Mouse (Mus musculus): Measurements from ENCODE around the gene Plekha4. TPM values are rescaled to one million over a fixed set of nuclear protein-coding genes. Genes with fewer than 3 reads are reported as not detected.

Plekha4 gene
- 5.7 TPM for polyA plus RNA-seq (2014; fragmentation: Illumina TruSeq; extraction: RNeasy Lipid Tissue Mini Kit (QIAGEN cat#74804); ENCODE audit: insufficient read depth, low read depth, low replicate concordance)

GRCm38 (mm10) chr7:45525809-45526473, at the start of gene Plekha4, which contains the start of gene Ppp1r15a:
TSS of gene Plekha4 (plus strand) at chr7:45526330.
TSS of gene Ppp1r15a (minus strand) at chr7:45526268.

GRCm38 (mm10) chr7:45481374-45481927, 44.7 kb upstream of the Plekha4 start, which contains the start of gene Tulp2:
TSS of gene Tulp2 (plus strand) at chr7:45481877.

GRCm38 (mm10) chr7:45486761-45487415, 39.2 kb upstream of the Plekha4 start, which contains the start of gene Gm45808:
TSS of gene Gm45808 (minus strand) at chr7:45486811.

GRCm38 (mm10) chr7:45488293-45489204, 37.6 kb upstream of the Plekha4 start, which contains the start of gene Dhdh:
TSS of gene Dhdh (minus strand) at chr7:45488805.

GRCm38 (mm10) chr7:45509912-45510787, 16.0 kb upstream of the Plekha4 start, which contains the start of gene Nucb1:
TSS of gene Nucb1 (minus strand) at chr7:45510406.

GRCm38 (mm10) chr7:45554744-45555143, 28.6 kb downstream of the Plekha4 start, which contains the start of gene Hsd17b14:
TSS of gene Hsd17b14 (plus strand) at chr7:45554893.

GRCm38 (mm10) chr7:45570103-45570741, 44.1 kb downstream of the Plekha4 start, which contains the start of gene Bcat2:
TSS of gene Bcat2 (plus strand) at chr7:45570153.

Other genes with a start within 250 kb of the Plekha4 start
- not detected for gene Slc6a21, start 248.8 kb upstream of the Plekha4 start, polyA plus RNA-seq (2014; fragmentation: Illumina TruSeq; extraction: RNeasy Lipid Tissue Mini Kit (QIAGEN cat#74804); ENCODE audit: insufficient read depth, low read depth, low replicate concordance)
- 26.8 TPM for gene Trpm4, start 192.6 kb upstream of the Plekha4 start, polyA plus RNA-seq (2014; fragmentation: Illumina TruSeq; extraction: RNeasy Lipid Tissue Mini Kit (QIAGEN cat#74804); ENCODE audit: insufficient read depth, low read depth, low replicate concordance)
- 4.6 TPM for gene Hrc, start 191.0 kb upstream of the Plekha4 start, polyA plus RNA-seq (2014; fragmentation: Illumina TruSeq; extraction: RNeasy Lipid Tissue Mini Kit (QIAGEN cat#74804); ENCODE audit: insufficient read depth, low read depth, low replicate concordance)
- 0.80 TPM for gene Ppfia3, start 159.3 kb upstream of the Plekha4 start, polyA plus RNA-seq (2014; fragmentation: Illumina TruSeq; extraction: RNeasy Lipid Tissue Mini Kit (QIAGEN cat#74804); ENCODE audit: insufficient read depth, low read depth, low replicate concordance)
- gene Lin7b, start 155.7 kb upstream of the Plekha4 start, polyA plus RNA-seq (2014; fragmentation: Illumina TruSeq; extraction: RNeasy Lipid Tissue Mini Kit (QIAGEN cat#74804); ENCODE audit: insufficient read depth, low read depth, low replicate concordance): not detected
- gene Snrnp70, start 130.6 kb upstream of the Plekha4 start, polyA plus RNA-seq (2014; fragmentation: Illumina TruSeq; extraction: RNeasy Lipid Tissue Mini Kit (QIAGEN cat#74804); ENCODE audit: insufficient read depth, low read depth, low replicate concordance): 123 TPM
- gene Kcna7, start 120.7 kb upstream of the Plekha4 start, polyA plus RNA-seq (2014; fragmentation: Illumina TruSeq; extraction: RNeasy Lipid Tissue Mini Kit (QIAGEN cat#74804); ENCODE audit: insufficient read depth, low read depth, low replicate concordance): not detected
- 3.0 TPM for gene Ntf5, start 112.6 kb upstream of the Plekha4 start, polyA plus RNA-seq (2014; fragmentation: Illumina TruSeq; extraction: RNeasy Lipid Tissue Mini Kit (QIAGEN cat#74804); ENCODE audit: insufficient read depth, low read depth, low replicate concordance)
- gene Lhb, start 105.5 kb upstream of the Plekha4 start, polyA plus RNA-seq (2014; fragmentation: Illumina TruSeq; extraction: RNeasy Lipid Tissue Mini Kit (QIAGEN cat#74804); ENCODE audit: insufficient read depth, low read depth, low replicate concordance): 5.9 TPM
- gene Gys1, start 91.5 kb upstream of the Plekha4 start, polyA plus RNA-seq (2014; fragmentation: Illumina TruSeq; extraction: RNeasy Lipid Tissue Mini Kit (QIAGEN cat#74804); ENCODE audit: insufficient read depth, low read depth, low replicate concordance): 8.9 TPM
- gene Ruvbl2, start 88.2 kb upstream of the Plekha4 start, polyA plus RNA-seq (2014; fragmentation: Illumina TruSeq; extraction: RNeasy Lipid Tissue Mini Kit (QIAGEN cat#74804); ENCODE audit: insufficient read depth, low read depth, low replicate concordance): 33.3 TPM
- 2,902 TPM for gene Ftl1, start 66.4 kb upstream of the Plekha4 start, polyA plus RNA-seq (2014; fragmentation: Illumina TruSeq; extraction: RNeasy Lipid Tissue Mini Kit (QIAGEN cat#74804); ENCODE audit: insufficient read depth, low read depth, low replicate concordance)
- gene Bax, start 59.4 kb upstream of the Plekha4 start, polyA plus RNA-seq (2014; fragmentation: Illumina TruSeq; extraction: RNeasy Lipid Tissue Mini Kit (QIAGEN cat#74804); ENCODE audit: insufficient read depth, low read depth, low replicate concordance): 93.3 TPM
- not detected for gene Tulp2, start 44.5 kb upstream of the Plekha4 start, polyA plus RNA-seq (2014; fragmentation: Illumina TruSeq; extraction: RNeasy Lipid Tissue Mini Kit (QIAGEN cat#74804); ENCODE audit: insufficient read depth, low read depth, low replicate concordance)
- gene Gm45808, start 39.5 kb upstream of the Plekha4 start, polyA plus RNA-seq (2014; fragmentation: Illumina TruSeq; extraction: RNeasy Lipid Tissue Mini Kit (QIAGEN cat#74804); ENCODE audit: insufficient read depth, low read depth, low replicate concordance): not detected
- 5.0 TPM for gene Dhdh, start 37.5 kb upstream of the Plekha4 start, polyA plus RNA-seq (2014; fragmentation: Illumina TruSeq; extraction: RNeasy Lipid Tissue Mini Kit (QIAGEN cat#74804); ENCODE audit: insufficient read depth, low read depth, low replicate concordance)
- gene Nucb1, start 15.9 kb upstream of the Plekha4 start, polyA plus RNA-seq (2014; fragmentation: Illumina TruSeq; extraction: RNeasy Lipid Tissue Mini Kit (QIAGEN cat#74804); ENCODE audit: insufficient read depth, low read depth, low replicate concordance): 134 TPM
- 62.8 TPM for gene Ppp1r15a, start 62 bp upstream of the Plekha4 start, polyA plus RNA-seq (2014; fragmentation: Illumina TruSeq; extraction: RNeasy Lipid Tissue Mini Kit (QIAGEN cat#74804); ENCODE audit: insufficient read depth, low read depth, low replicate concordance)
- gene Hsd17b14, start 28.6 kb downstream of the Plekha4 start, polyA plus RNA-seq (2014; fragmentation: Illumina TruSeq; extraction: RNeasy Lipid Tissue Mini Kit (QIAGEN cat#74804); ENCODE audit: insufficient read depth, low read depth, low replicate concordance): 0.54 TPM
- 43.0 TPM for gene Bcat2, start 43.8 kb downstream of the Plekha4 start, polyA plus RNA-seq (2014; fragmentation: Illumina TruSeq; extraction: RNeasy Lipid Tissue Mini Kit (QIAGEN cat#74804); ENCODE audit: insufficient read depth, low read depth, low replicate concordance)
- gene Fgf21, start 89.2 kb downstream of the Plekha4 start, polyA plus RNA-seq (2014; fragmentation: Illumina TruSeq; extraction: RNeasy Lipid Tissue Mini Kit (QIAGEN cat#74804); ENCODE audit: insufficient read depth, low read depth, low replicate concordance): not detected
- not detected for gene Fut1, start 91.0 kb downstream of the Plekha4 start, polyA plus RNA-seq (2014; fragmentation: Illumina TruSeq; extraction: RNeasy Lipid Tissue Mini Kit (QIAGEN cat#74804); ENCODE audit: insufficient read depth, low read depth, low replicate concordance)
- gene Izumo1, start 95.5 kb downstream of the Plekha4 start, polyA plus RNA-seq (2014; fragmentation: Illumina TruSeq; extraction: RNeasy Lipid Tissue Mini Kit (QIAGEN cat#74804); ENCODE audit: insufficient read depth, low read depth, low replicate concordance): 0.38 TPM
- gene Rasip1, start 101.2 kb downstream of the Plekha4 start, polyA plus RNA-seq (2014; fragmentation: Illumina TruSeq; extraction: RNeasy Lipid Tissue Mini Kit (QIAGEN cat#74804); ENCODE audit: insufficient read depth, low read depth, low replicate concordance): 47.4 TPM
- 1.9 TPM for gene Mamstr, start 113.6 kb downstream of the Plekha4 start, polyA plus RNA-seq (2014; fragmentation: Illumina TruSeq; extraction: RNeasy Lipid Tissue Mini Kit (QIAGEN cat#74804); ENCODE audit: insufficient read depth, low read depth, low replicate concordance)
- gene Fut2, start 140.1 kb downstream of the Plekha4 start, polyA plus RNA-seq (2014; fragmentation: Illumina TruSeq; extraction: RNeasy Lipid Tissue Mini Kit (QIAGEN cat#74804); ENCODE audit: insufficient read depth, low read depth, low replicate concordance): 0.20 TPM
- 0.75 TPM for gene Ntn5, start 157.7 kb downstream of the Plekha4 start, polyA plus RNA-seq (2014; fragmentation: Illumina TruSeq; extraction: RNeasy Lipid Tissue Mini Kit (QIAGEN cat#74804); ENCODE audit: insufficient read depth, low read depth, low replicate concordance)
- 0.90 TPM for gene Sec1, start 168.1 kb downstream of the Plekha4 start, polyA plus RNA-seq (2014; fragmentation: Illumina TruSeq; extraction: RNeasy Lipid Tissue Mini Kit (QIAGEN cat#74804); ENCODE audit: insufficient read depth, low read depth, low replicate concordance)
- gene Car11, start 173.5 kb downstream of the Plekha4 start, polyA plus RNA-seq (2014; fragmentation: Illumina TruSeq; extraction: RNeasy Lipid Tissue Mini Kit (QIAGEN cat#74804); ENCODE audit: insufficient read depth, low read depth, low replicate concordance): 1.7 TPM
- 6.5 TPM for gene Dbp, start 178.8 kb downstream of the Plekha4 start, polyA plus RNA-seq (2014; fragmentation: Illumina TruSeq; extraction: RNeasy Lipid Tissue Mini Kit (QIAGEN cat#74804); ENCODE audit: insufficient read depth, low read depth, low replicate concordance)
- 1,283 TPM for gene Rpl18, start 189.1 kb downstream of the Plekha4 start, polyA plus RNA-seq (2014; fragmentation: Illumina TruSeq; extraction: RNeasy Lipid Tissue Mini Kit (QIAGEN cat#74804); ENCODE audit: insufficient read depth, low read depth, low replicate concordance)
- 16.2 TPM for gene Sphk2, start 191.7 kb downstream of the Plekha4 start, polyA plus RNA-seq (2014; fragmentation: Illumina TruSeq; extraction: RNeasy Lipid Tissue Mini Kit (QIAGEN cat#74804); ENCODE audit: insufficient read depth, low read depth, low replicate concordance)
- 3.8 TPM for gene Fam83e, start 194.9 kb downstream of the Plekha4 start, polyA plus RNA-seq (2014; fragmentation: Illumina TruSeq; extraction: RNeasy Lipid Tissue Mini Kit (QIAGEN cat#74804); ENCODE audit: insufficient read depth, low read depth, low replicate concordance)
- gene Spaca4, start 199.5 kb downstream of the Plekha4 start, polyA plus RNA-seq (2014; fragmentation: Illumina TruSeq; extraction: RNeasy Lipid Tissue Mini Kit (QIAGEN cat#74804); ENCODE audit: insufficient read depth, low read depth, low replicate concordance): not detected